In the genomic region with DNA sequence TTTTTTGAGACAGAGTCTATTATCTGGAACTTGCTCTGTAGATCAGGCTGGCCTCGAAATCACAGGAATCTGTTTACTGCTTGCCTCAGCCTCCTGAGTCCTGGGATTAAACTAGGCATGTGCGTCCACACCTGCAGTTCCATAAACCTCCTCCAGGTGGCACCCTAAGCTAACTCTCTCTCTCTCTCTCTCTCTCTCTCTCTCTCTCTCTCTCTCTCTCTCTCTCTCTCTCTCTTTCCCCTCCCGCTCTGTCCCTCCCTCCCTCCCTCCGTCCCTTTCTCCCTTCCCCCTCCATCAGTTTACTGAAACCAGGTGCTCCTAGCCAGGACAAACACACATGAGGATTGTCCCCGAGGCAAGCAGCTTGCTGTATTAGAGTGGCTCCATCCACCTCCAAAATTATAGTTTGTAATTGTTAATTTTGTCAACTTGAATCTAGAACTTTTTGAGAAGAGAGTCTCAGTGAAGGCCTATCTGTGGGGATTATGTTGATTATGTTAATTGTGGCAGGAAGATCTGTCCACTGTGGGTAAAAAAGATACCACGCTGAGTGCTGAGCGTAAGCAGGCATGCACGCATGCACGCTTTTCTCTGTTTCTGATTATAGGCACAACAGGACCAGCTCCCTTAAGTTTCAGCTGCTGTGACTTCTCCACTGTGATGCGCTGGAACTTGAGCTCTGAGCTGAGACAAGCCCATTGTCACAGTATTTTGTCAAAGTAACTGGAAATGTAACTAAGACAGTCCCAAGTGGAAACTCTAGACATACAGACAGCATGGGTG, we compare ENCODE assay signal across 1 mouse cellular context.
A peak's percentile ranks its signal among the peaks of the same experiment; 100 is the strongest.
TF ChIP-seq lines count a peak whose summit lies in the region.

No protein-coding gene starts in this region.

TF ChIP-seq in MEL, 35 proteins besides CTCF, POLR2A, EP300 and RAD21 (continued from another document):
- TF ChIP-seq POLR2AphosphoS5 (IDR thresholded peaks at IDR 0.05; ENCODE audit: borderline replicate concordance, low read depth, low read length) = no peak
- 0 out of 2 replicates have a peak, but pooled peaks have one; percentile 20 for TF ChIP-seq SIN3A (IDR thresholded peaks at IDR 0.05; ENCODE audit: low read length)
- no peak for TF ChIP-seq USF2 (IDR thresholded peaks at IDR 0.05; ENCODE audit: borderline replicate concordance in 1 of 2, insufficient read depth in 1 of 2, low read depth in 1 of 2, low read length in 2 of 2)
- TF ChIP-seq MAFK (IDR thresholded peaks at IDR 0.05; ENCODE audit: borderline replicate concordance, low read depth, low read length) = no peak
- TF ChIP-seq TAL1 (IDR thresholded peaks at IDR 0.05; ENCODE audit: low read length) = no peak
- no peak for TF ChIP-seq POLR2AphosphoS2 (IDR thresholded peaks at IDR 0.05; ENCODE audit: low read length)
- TF ChIP-seq GATA1 (IDR thresholded peaks at IDR 0.05; ENCODE audit: low read depth, low read length) = no peak
- TF ChIP-seq UBTF (IDR thresholded peaks at IDR 0.05; ENCODE audit: borderline replicate concordance, insufficient read depth, low read depth, low read length) = no peak
- TF ChIP-seq E2F4 (IDR thresholded peaks at IDR 0.05; ENCODE audit: borderline replicate concordance, low read depth, low read length) = no peak
- TF ChIP-seq RCOR1 (IDR thresholded peaks at IDR 0.05; ENCODE audit: low read depth, low read length) = no peak
- no peak for TF ChIP-seq ZNF384 (IDR thresholded peaks at IDR 0.05; ENCODE audit: low read depth, low read length)
- TF ChIP-seq NRF1 (IDR thresholded peaks at IDR 0.05; ENCODE audit: insufficient read depth, low read depth, low read length, poor library complexity, severe bottlenecking) = no peak
- TF ChIP-seq USF1 (IDR thresholded peaks at IDR 0.05; ENCODE audit: low read depth, low read length) = no peak
- TF ChIP-seq ZC3H11A (IDR thresholded peaks at IDR 0.05; ENCODE audit: low read depth, low read length) = peak; percentile 74
- no peak for TF ChIP-seq KAT2A (conservative IDR thresholded peaks at IDR 0.05; ENCODE audit: low read depth, low read length)
- TF ChIP-seq SMC3 (IDR thresholded peaks at IDR 0.05; ENCODE audit: low read depth, low read length) = peak; percentile 82
- no peak for TF ChIP-seq TCF12 (IDR thresholded peaks at IDR 0.05; ENCODE audit: low read depth, low read length)
- TF ChIP-seq CHD1 (IDR thresholded peaks at IDR 0.05; ENCODE audit: low read depth, low read length) = no peak
- TF ChIP-seq JUND (IDR thresholded peaks at IDR 0.05; ENCODE audit: low read depth, low read length) = peak; percentile 100
- no peak for TF ChIP-seq ZKSCAN1 (IDR thresholded peaks at IDR 0.05; ENCODE audit: low read depth, low read length)
- TF ChIP-seq MYB (IDR thresholded peaks at IDR 0.05; ENCODE audit: low read depth, low read length) = no peak
- TF ChIP-seq MYC (IDR thresholded peaks at IDR 0.05; ENCODE audit: low read depth, low read length) = 0 out of 2 replicates have a peak, but pooled peaks have one; percentile 40
- TF ChIP-seq NELFE (IDR thresholded peaks at IDR 0.05; ENCODE audit: low read depth, low read length) = no peak
- TF ChIP-seq BHLHE40 (IDR thresholded peaks at IDR 0.05; ENCODE audit: borderline replicate concordance, low read depth, low read length) = no peak
- TF ChIP-seq ELF1 (IDR thresholded peaks at IDR 0.05; ENCODE audit: low read depth, low read length) = no peak
